Mouse (Mus musculus) forebrain, embryonic 14.5 days (tissue): ENCODE results near the gene Cpeb1. TPM values are rescaled to one million over a fixed set of nuclear protein-coding genes. Genes with fewer than 3 reads are reported as not detected.

Experiments used
- ATAC-seq: fragments of 200-750 bp; cut with Nextera tagmentation; 2 replicates; pipeline ENCODE4 v1.8.0; 2017; ENCODE audit warnings: mild to moderate bottlenecking, moderate library complexity
- DNase-seq: peaks from one replicate; pipeline ENCODE4 v3.0.0-alpha.2; 2015; ENCODE audit warnings: low spot score
- H3K27ac ChIP-seq: fragments of 300-500 bp; sonication (generic); 2 replicates; pipeline ENCODE4 v1.5.1; 2014; ENCODE audit warnings: low read depth, mild to moderate bottlenecking, control low read depth, low read length, moderate library complexity
- H3K27me3 ChIP-seq: fragments of 300-500 bp; sonication (generic); replicated peaks from 2 replicates; pipeline ENCODE4 v1.6.1; 2014; ENCODE audit warnings: low read length, control low read depth, mixed read lengths; ENCODE audit not compliant: control insufficient read depth, insufficient read depth
- H3K36me3 ChIP-seq: fragments of 300-500 bp; sonication (generic); 2 replicates; pipeline ENCODE4 v1.6.1; 2014; ENCODE audit warnings: low read length, control low read depth; ENCODE audit not compliant: control insufficient read depth, insufficient read depth
- H3K4me1 ChIP-seq: fragments of 300-500 bp; sonication (generic); 2 replicates; pipeline ENCODE4 v1.6.1; 2014; ENCODE audit warnings: antibody characterized with exemption, low read length, control low read depth; ENCODE audit not compliant: control insufficient read depth, insufficient read depth
- H3K4me2 ChIP-seq: fragments of 300-500 bp; sonication (generic); 2 replicates; pipeline ENCODE4 v1.6.1; 2014; ENCODE audit warnings: mild to moderate bottlenecking, control low read depth, low read length
- H3K4me3 ChIP-seq: fragments of 300-500 bp; sonication (generic); 2 replicates; pipeline ENCODE4 v1.5.1; 2014; ENCODE audit warnings: low read depth, low read length, control low read depth
- H3K9ac ChIP-seq: fragments of 300-500 bp; sonication (generic); 2 replicates; pipeline ENCODE4 v1.6.1; 2014; ENCODE audit warnings: mild to moderate bottlenecking, low read length, control low read depth, moderate library complexity
- H3K9me3 ChIP-seq: fragments of 300-500 bp; sonication (generic); replicated peaks from 2 replicates; pipeline ENCODE4 v1.6.1; 2016; ENCODE audit warnings: low read length, control low read depth, mixed read lengths; ENCODE audit not compliant: control insufficient read depth
- WGBS: fragments of 180-500 bp; shearing (Covaris S2); extraction: QIAGEN DNeasy Blood & Tissue Kit; methylation state at CpG from one replicate; pipeline ENCODE4 v1.1.7; 2014; 5-methylcytosine and 5-hydroxymethylcytosine counted together
- polyA plus RNA-seq: library from polyadenylated mRNA; unstranded; fragments of >200 nt; fragmentation: Nextera tagmentation; extraction: Ambion mirVana; gene quantifications from 2 replicates; pipeline ENCODE4 v1.2.1, GENCODE M21; 2014

Cpeb1 gene
- polyA plus RNA-seq, 1 experiment from 2014 or later, result 1.1 TPM

- no peaks in the 10 kb centered on the region for H3K27me3 ChIP-seq
- no peak overlapping the region for H3K4me2 ChIP-seq
- no peaks in the 10 kb centered on the region for H3K9me3 ChIP-seq
- no peak for ATAC-seq
- no peak overlapping the region for H3K4me3 ChIP-seq
- no peak for DNase-seq
- H3K27ac ChIP-seq, result no peak overlapping the region
- WGBS, result 91% methylated on average over 5 of the region's 5 CpGs
- no peaks in the 10 kb centered on the region for H3K36me3 ChIP-seq
- H3K9ac ChIP-seq, result no peak overlapping the region
- H3K4me1 ChIP-seq, result no peaks in the 10 kb centered on the region
Measured at GRCm38 (mm10) chr7:81304675-81305074, 150.6 kb downstream of the Cpeb1 start.

DNA sequence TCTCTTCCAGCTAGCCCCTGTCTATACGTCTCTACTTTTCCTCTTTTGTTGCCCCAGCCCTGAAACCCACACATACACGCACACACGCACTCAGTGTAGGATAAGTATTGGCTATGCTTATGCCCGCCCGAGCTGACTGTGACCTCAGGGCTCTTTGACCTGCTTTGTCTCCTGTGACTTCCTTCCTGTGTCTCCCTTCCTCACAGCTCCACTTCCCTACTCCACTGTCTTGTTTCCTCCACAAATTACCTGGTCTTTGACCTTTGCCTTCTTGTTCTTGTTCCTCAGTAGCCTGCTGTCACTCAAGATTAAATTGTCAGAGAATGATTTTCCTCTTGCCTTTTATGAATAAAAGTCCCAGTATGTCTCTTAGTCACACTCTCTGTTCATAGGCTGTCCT lies 151.2 kb downstream of the Cpeb1 start:
- H3K36me3 ChIP-seq, result no peaks in the 10 kb centered on the region
- DNase-seq, result no peak

DNA sequence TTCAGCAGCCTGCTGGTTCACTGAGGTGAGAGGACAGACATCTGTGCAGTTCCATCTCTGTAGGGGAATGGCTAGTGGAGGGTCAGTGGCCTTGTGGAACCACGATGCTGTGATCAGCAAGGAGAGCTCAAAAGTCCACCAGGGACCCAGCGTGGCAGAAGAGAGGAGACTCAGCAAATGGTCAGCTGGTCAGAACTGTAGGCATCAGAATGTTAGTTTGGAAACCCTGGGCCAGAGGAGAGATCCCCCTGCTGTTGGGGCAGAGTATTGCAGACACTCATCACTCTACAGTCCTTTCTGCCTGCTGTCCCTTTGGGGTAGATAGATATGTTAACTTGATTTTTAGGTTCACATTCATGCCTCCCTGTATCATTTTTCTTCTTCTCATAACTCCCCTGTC lies 151.6 kb downstream of the Cpeb1 start:
- H3K4me1 ChIP-seq, result no peaks in the 10 kb centered on the region
- no peaks in the 10 kb centered on the region for H3K9me3 ChIP-seq
- H3K4me3 ChIP-seq, result no peak overlapping the region
- ATAC-seq (no peak), DNase-seq (no peak)
- H3K36me3 ChIP-seq, result no peaks in the 10 kb centered on the region
- 88% methylated on average over 2 of the region's 2 CpGs for WGBS
- H3K27ac ChIP-seq, result no peak overlapping the region
- H3K9ac ChIP-seq, result no peak overlapping the region
- no peaks in the 10 kb centered on the region for H3K27me3 ChIP-seq
- no peak overlapping the region for H3K4me2 ChIP-seq

More for the DNA sequence above, 151.2 kb downstream of the Cpeb1 start:
- Histone ChIP-seq H3K4me3 (no peak overlapping the region), H3K27me3 (no peaks in the 10 kb centered on the region), H3K9me3 (no peaks in the 10 kb centered on the region), H3K4me2 (no peak overlapping the region), H3K9ac (no peak overlapping the region), H3K4me1 (no peaks in the 10 kb centered on the region), H3K27ac (no peak overlapping the region)
- no peak for ATAC-seq
- WGBS, result 83% methylated on average over 5 of the region's 5 CpGs

DNA sequence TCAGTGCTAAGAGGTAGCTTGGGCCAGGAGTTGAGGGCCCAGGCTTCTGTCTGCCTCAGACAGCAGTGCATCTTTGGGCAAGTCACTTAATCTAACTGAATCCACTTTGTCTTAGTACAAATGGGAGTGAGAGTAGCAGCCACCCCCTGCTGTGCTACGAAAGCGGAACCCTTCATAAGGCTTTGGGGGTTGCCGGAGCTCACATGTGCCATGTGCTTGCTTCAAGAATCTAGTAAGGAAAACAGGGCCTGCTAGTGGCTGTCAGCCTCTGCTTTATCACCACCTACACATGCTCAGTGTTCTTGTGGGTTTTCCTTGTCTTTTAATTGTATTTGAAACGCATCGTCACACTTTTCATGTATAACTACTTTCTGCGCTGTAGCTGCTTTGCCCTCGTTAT lies 153.9 kb downstream of the Cpeb1 start:
- 33% methylated on average over 7 of the region's 7 CpGs for WGBS
- H3K4me1 ChIP-seq, result no peaks in the 10 kb centered on the region
- DNase-seq, result peak; percentile 16

DNA sequence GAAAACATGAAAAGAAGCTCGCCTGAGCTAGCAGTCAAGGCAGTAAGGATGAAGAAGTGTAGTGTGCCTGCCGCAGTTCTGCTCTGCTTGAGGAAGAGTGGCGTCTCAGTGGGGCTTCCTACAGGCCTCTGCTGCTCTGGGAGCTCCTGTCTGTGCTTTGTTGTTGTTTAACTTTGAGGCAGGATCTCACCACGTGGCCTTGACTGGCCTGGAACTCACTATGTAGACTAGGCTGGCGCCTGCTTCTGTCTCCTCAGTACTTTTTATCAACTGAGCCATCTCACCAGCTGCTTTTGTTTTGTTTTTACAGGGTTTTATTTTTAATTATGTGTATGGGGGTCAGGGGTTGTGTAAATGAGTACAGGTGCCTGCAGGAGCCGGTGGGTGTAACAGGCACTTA lies 157.1 kb downstream of the Cpeb1 start:
- Histone ChIP-seq H3K27me3 (no peaks in the 10 kb centered on the region), H3K36me3 (no peaks in the 10 kb centered on the region), H3K27ac (no peak overlapping the region), H3K4me3 (no peak overlapping the region), H3K4me2 (no peak overlapping the region), H3K9me3 (no peaks in the 10 kb centered on the region), H3K9ac (no peak overlapping the region), H3K4me1 (no peaks in the 10 kb centered on the region)
- DNase-seq, result no peak
- ATAC-seq, result no peak
- WGBS, result 47% methylated on average over 6 of the region's 6 CpGs

More for the DNA sequence above, 153.9 kb downstream of the Cpeb1 start:
- Histone ChIP-seq H3K4me3 (no peak overlapping the region), H3K36me3 (no peaks in the 10 kb centered on the region), H3K9me3 (no peaks in the 10 kb centered on the region), H3K27ac (no peak overlapping the region), H3K27me3 (no peaks in the 10 kb centered on the region), H3K4me2 (no peak overlapping the region), H3K9ac (no peak overlapping the region)
- ATAC-seq, result no peak

Other genes with a start within 250 kb of the Cpeb1 start
- gene Pde8a, start 241.9 kb downstream of the Cpeb1 start, polyA plus RNA-seq, result 1.5 and 1.7 TPM in 2 replicates
- 769 and 900 TPM in 2 replicates for gene Rps17, start 110.2 kb downstream of the Cpeb1 start, polyA plus RNA-seq
- 82.3 and 105 TPM in 2 replicates for gene Ap3b2, start 38.5 kb upstream of the Cpeb1 start, polyA plus RNA-seq
- not detected in 2 replicates for gene BC048679, start 42.8 kb upstream of the Cpeb1 start, polyA plus RNA-seq
- gene Fsd2, start 111.5 kb upstream of the Cpeb1 start, polyA plus RNA-seq, result 0.09 and 0.23 TPM in 2 replicates
- gene Whamm, start 115.8 kb upstream of the Cpeb1 start, polyA plus RNA-seq, result 4.7 and 5.8 TPM in 2 replicates